Mouse (Mus musculus) gastrocnemius, adult 8-10 months (tissue): ENCODE results near the gene Nme6. TPM values are rescaled to one million over a fixed set of nuclear protein-coding genes. Genes with fewer than 3 reads are reported as not detected.
A peak's percentile ranks its signal among the peaks of the same experiment; 100 is the strongest.

Source experiments
- DNase-seq, 2 experiments: peaks; one replicate each; pipeline ENCODE4 v3.0.0; 2022; ENCODE audit warnings: low spot score in 2 of 2
- microRNA-seq: library from miRNA; unstranded; fragments of <30 nt; microRNA quantifications from one replicate; pipeline ENCODE4 v1.2.0, GENCODE M21; 2022
- total RNA-seq, 4 experiments: library from RNA; stranded (reverse); gene quantifications; 2 replicates each; pipeline ENCODE4 v1.2.4; 2022

The Nme6 gene
- total RNA-seq, 4 experiments from 2014 or later = 29.2 to 35.4 (median 33.5) TPM

DNA sequence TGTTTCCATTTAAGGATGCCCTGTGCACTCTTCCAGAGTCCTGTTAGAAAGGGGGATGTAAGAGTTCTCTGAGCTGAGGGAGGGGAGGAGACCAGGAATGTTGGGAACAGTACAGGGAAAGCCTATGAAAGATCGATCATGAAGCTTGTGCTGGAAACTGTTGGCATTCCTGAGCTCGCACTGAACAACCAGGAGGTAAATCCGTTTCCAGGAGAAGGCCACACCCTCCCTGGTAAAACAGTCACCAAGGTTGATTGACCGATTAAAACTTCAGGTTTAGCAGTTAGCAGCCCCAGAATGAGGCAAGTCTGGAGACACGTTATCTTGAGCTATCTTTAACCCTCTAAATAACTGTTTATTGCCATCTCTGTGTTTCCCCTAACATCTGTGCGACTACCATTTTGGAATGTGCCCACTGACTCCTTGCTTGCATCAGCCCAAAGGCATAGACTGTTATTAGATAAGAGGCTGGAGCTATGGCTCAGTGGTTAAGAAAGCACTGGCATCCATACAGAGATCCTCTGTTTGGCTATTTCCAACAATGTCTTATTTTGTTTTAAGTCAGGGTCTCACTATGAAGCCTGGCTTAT, 38.5 kb downstream of the Nme6 start:
- DNase-seq = no peak

DNA sequence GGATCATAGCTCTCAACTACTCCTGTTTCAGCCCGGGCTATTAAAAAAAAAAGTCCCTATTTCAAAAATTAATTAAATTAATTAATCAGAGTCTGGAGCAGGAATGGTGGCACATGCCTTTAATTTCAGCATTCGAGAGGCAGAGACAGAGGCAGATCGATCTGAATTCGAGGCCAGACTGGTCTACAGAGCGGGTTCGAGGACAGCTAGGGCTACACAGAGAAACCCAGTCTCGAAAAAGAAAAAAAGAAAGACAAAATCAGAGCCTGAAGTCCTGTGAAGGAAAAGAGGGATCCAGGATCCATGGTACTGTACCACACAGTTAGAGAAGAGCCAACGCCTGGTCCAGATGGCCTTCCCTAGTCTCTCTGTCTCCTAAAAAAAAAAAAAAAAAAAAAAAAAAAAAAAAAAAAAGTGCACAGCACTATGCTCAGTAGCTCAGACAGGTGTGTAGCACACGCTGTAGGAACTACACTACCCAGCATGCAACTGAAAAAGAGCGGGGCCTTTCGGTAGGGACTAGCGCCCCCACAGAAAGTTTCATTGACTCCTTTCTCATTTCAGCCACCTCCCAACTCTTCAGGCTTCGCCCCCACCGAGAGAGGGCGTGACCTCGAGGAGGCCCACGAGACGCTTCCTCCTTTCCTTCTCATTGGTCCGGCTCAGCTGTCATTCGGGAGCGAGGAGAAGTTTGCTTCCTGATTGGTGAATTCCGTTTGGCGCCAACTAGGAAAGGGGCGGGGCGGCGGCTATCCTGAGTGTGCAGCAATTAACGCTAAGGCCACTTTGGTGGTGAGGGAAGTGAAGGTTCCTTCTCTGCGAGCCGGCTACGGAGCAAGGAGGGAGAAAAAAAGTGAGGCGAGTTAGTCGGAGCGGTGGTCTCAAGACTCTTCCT, 42.5 kb downstream of the Nme6 start, which contains the start of gene Cdc25a:
Gene Cdc25a (plus strand): TSS at position 783 of the 895 bp plus-strand sequence.
- peak; percentile 96 to 97 for DNase-seq

DNA sequence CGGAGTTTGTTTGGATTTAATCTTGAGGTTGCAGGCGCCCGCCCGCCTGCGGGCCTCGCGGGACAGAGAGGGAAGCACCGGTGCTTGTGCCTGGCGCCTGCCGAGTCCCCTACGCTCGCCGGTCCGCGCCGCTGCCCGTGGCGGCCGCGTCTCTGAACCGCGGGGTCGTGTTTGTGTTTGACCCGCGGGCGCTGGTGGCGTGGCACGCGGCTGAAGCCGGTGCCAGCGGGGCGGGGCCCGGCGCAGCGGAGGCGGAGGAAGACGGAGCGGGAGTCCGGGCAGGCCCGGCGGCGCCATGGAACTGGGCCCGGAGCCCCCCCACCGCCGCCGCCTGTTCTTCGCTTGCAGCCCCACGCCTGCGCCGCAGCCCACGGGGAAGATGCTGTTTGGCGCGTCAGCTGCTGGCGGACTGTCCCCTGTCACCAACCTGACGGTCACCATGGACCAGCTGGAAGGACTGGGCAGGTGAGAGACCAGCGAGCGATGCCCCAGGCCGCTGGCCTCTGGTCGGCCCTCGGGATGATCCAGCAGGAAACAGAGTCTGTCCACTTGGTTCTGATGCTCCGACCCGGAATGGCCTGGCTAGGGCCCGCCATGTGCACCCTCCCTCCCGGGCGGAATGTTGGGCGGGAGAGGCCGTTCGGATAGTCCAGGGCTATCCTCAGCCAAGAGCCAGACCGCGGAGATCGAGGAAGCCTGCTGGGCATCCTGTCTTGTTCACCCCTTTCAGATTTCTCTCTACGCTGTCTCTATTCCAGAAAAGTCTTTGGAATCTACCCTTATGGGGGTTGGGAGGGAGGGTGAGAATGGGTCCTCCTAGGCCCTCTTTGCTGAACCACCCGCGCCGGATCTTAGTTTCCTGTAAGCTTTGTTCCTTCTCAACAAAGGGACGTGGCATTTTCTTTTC, 43.4 kb downstream of the Nme6 start:
- DNase-seq = peak; percentile 24 to 37

DNA sequence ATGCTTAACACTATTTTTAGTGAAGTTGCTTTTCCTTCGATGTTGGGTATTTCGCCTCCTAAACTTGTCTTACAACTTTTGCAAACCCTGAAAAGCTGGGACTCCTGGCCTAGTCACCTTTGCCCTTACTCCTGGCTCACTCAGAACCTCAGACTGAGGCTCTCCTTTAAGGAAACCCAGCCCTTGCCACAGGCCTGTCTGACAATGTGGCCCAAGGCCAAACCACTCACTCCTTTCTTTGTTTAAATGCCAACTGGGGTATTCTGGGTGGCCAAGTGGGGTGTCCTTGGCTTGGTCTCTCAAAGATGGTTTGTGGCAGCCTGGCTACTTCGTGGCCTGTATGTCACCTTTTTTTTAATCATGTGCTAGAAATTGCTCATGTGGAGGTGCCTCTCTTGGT, 44.2 kb downstream of the Nme6 start:
- no peak for DNase-seq

DNA sequence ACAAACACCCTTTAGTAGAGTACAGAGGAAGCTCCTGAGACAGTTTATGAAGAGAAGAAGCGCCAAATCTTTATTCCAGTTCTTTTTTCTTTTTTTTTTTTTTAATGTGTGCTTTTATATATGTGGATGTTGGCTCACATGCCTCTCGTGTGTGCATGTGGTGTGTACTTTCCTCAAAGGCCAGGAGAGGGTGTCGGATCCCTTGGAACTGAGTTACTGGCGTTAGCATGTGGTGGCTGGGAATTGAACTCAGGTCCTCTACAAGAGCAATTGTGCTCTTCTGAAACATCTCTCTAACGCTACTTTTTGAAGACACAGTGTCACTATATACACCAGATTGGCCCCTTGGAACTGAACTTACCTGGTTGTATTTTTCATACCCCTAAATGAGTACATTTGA, 45.1 kb downstream of the Nme6 start:
- no peak for DNase-seq

DNA sequence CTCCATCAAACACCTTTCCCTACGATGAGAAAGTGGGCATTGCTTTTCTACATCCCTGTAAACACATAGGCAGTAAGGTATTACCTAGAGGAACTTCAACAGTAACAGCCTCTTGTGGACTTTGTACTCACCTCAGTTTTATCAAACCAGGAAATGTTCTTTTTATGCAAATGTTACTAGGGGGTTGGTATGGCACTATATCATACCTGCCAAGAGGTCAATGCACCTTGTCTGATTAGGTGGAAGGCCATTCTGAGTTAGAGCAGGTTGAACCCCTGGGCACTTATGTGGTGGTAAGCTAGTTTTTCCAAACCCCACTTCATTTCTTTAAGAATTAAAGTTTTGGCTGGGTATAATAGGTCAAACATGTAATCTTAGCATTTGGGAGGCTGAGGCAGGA, 46.8 kb downstream of the Nme6 start:
- DNase-seq = no peak

DNA sequence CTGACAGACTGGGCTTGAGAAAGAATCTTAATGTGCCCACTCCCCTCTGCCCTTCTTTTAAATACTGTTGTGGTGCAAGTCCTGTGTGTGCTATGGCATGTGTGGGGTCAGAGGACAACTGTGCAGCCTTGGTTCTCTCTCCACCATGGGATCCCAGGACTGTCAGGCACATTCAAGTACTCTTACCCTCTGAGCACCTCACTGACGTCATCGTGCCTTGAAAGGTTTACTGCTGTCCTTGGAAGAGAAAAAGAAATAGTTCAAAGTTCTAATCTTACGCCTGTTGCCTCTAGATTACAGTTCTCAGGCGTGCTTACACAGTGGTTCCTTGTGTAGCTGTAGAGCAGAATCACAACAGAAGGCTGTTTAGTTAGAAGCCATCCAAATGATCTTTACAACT, 53.7 kb downstream of the Nme6 start:
- DNase-seq = no peak

DNA sequence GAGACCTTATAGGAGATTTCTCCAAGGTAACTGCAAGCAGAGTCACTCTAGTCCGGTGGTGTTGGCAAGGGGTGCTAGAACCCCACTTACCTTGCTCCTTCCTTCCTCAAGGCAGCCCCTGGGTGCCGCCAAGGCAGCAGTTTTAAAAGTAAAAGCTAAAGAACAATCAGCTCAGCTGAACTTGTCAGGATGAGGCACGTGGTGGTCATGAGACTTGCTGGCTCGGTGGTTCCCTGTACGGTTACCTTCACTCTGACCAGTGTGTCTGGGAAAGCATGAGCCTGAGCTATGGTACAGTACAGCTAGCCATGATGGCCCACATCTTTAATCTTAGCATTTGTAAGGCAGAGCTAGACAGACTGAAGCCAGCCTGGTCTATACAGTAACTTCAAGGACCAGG, 54.8 kb downstream of the Nme6 start:
- no peak for DNase-seq

DNA sequence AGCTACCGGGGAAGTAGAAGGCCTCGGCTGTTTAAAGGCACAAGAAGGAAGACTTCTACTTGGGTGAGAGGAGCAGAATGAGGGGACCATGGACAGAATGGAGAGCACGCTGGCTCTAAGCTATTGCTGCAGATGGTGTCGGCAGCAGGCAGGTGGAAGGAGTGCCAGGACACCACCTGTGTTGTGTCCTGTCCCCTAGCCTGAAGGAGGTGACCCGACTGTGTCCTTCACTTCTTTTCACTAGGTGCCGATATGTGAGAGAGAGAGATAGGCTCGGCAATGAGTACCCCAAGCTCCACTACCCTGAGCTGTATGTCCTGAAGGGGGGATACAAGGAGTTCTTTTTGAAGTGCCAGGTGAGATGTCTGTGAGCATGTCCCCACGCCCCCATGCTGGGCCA, 59.0 kb downstream of the Nme6 start:
- DNase-seq = no peak

Small RNAs within 50 kb of the gene (microRNA-seq; reads per million reads assigned to microRNA genes)
- gene Mir7089 = not detected

Other genes starting within 250 kb of the Nme6 start
- gene Fbxw24, start 206.7 kb upstream of the Nme6 start, total RNA-seq = not detected
- gene Fbxw25, start 168.1 kb upstream of the Nme6 start, total RNA-seq = not detected
- not detected for gene Fbxw18, start 130.0 kb upstream of the Nme6 start, total RNA-seq
- not detected for gene Fbxw26, start 86.7 kb upstream of the Nme6 start, total RNA-seq
- not detected for gene Fbxw27, start 42.1 kb upstream of the Nme6 start, total RNA-seq
- not detected for gene Spink8, start 20.5 kb upstream of the Nme6 start, total RNA-seq
- not detected for gene Camp, start 16.9 kb downstream of the Nme6 start, total RNA-seq
- 1 to 10 TPM; 4.1 to 5.7 (median 4.6) TPM for gene Cdc25a, start 42.8 kb downstream of the Nme6 start, total RNA-seq
- gene Map4, start 98.7 kb downstream of the Nme6 start, total RNA-seq = 100 to 1,000 TPM; 475 to 623 (median 599) TPM